Mouse (Mus musculus) urinary bladder, adult 2 months (tissue): ENCODE data around the gene Usp48. TPM values are rescaled to one million over a fixed set of nuclear protein-coding genes. Genes with fewer than 3 reads are reported as not detected.
"Not testable (repeated sequence)": the region's sequence is repeated elsewhere in the genome, so short reads cannot be mapped to it uniquely, and the experiment has no call there.

Experiments used
- DNase-seq: peaks from one replicate; pipeline ENCODE4 v3.0.0; 2022; ENCODE audit warnings: low spot score
- polyA plus RNA-seq: library from polyadenylated mRNA; depleted of rRNA; stranded (reverse); fragments of >200 nt; gene quantifications from 2 replicates; pipeline ENCODE4 v1.2.3, GENCODE M21; 2012; rRNA removed

The Usp48 gene
- polyA plus RNA-seq = 75.9 and 80.7 TPM in 2 replicates

DNA sequence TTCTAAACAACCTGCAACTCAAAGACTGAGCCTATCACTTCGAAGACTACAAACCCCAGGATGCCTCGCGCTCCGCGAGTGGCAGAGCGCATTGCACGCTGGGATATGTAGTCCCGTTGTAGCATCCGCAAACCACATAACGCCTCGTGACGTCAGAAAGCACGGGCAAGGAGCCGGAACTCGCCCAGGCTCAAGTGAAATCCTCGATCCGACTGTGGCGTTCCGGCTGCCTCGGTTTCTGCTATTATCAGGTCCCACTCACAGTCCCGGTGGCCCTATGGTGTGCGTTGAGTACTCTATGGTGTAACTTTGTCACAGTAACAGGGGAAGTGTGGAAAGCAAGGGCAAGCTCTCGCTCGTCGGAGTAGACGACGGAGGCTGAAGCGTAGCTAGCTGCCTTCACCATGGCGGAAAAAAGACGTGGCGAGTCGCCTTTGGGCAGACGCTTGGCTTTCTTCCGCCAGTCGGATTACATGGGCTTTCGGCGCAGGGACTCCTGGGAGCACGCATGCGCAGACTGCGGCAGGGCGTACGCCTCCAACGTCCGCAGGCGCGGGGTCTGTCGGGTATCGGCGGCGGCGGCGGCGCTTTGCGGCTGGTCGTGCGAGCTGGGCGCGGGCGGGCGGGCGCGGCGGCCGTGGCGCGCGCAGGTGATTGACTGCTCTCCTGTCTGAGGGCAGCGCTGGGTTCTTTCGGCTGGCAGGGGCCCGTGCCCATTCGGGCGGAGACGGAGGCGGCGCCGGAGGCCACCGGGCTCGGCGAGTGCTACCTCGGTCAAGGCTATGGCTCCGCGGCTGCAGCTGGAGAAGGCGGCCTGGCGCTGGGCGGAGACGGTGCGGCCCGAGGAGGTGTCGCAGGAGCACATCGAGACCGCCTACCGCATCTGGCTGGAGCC, at the start of gene Usp48:
TSS of gene Usp48 (plus strand) at position 155 of the 895 bp plus-strand sequence.
- DNase-seq = peak; percentile 99

DNA sequence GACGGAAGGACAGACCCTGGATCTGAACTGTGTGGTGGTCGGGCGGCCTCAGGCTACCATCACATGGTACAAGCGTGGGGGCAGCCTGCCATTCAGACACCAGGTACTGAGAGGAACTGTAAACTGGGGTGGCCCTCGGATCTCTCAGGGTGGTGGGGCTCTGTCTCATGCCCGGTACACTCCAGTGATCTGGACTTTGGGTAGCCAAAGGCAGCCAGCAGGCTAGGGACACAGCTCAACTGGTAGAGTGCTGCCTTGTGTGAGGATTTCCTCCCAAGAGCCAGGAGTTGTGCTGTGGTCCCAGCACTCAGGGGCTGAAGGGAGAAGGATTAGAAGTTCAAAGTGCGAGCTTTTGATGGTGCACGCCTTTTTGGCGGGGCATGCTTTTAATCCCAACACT, 48.0 kb upstream of the Usp48 start:
- DNase-seq = no peak

GRCm38 (mm10) chr4:137546003-137546525, 47.5 kb upstream of the Usp48 start:
- DNase-seq = no peak

DNA sequence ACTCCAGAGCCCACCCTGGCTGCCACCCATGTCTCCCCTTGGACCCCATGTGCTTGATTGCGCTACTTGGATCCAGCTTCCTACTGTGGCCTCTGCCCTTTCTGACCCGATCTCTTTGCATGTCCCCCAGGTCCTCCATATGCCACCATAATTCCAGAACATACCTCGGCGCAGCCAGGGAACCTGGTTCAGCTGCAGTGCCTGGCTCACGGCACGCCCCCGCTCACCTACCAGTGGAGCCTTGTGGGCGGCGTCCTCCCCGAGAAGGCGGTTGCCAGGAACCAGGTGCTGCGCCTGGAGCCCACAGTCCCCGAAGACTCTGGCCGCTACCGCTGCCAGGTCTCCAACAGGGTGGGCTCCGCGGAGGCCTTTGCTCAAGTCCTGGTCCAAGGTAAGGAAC, 40.1 kb upstream of the Usp48 start:
- DNase-seq = no peak

- no peak for DNase-seq
These were observed 36.8 kb upstream of the Usp48 start for GRCm38 (mm10) chr4:137556673-137557210.

GRCm38 (mm10) chr4:137569873-137570272, 23.7 kb upstream of the Usp48 start:
- DNase-seq = no peak

DNA sequence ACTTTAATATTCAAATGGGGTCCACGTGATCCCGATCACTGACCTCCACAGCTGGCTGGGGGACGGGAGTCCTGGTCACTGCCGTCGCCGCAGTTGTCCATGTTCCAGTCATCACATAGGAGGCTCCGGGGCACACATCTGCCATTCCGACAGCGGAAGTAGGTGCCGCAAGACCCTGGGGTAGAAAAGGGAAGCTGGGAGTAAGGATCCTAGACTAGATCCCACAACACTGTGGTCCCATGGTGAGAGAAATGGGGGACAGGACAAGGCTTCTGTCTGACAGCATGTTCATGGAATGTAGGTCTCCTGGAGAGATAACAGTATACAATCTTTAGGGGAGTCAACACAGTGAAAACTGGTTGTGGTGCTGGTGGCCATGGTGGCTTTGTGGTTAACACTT, 19.1 kb upstream of the Usp48 start, which contains the start of gene Ldlrad2:
TSS of gene Ldlrad2 (minus strand) at position 101 of the 400 bp plus-strand sequence.
- no peak for DNase-seq

GRCm38 (mm10) chr4:137577486-137577885, 16.1 kb upstream of the Usp48 start:
- DNase-seq = no peak

- no peak for DNase-seq
These were observed 15.2 kb upstream of the Usp48 start for GRCm38 (mm10) chr4:137578181-137578845.

DNA sequence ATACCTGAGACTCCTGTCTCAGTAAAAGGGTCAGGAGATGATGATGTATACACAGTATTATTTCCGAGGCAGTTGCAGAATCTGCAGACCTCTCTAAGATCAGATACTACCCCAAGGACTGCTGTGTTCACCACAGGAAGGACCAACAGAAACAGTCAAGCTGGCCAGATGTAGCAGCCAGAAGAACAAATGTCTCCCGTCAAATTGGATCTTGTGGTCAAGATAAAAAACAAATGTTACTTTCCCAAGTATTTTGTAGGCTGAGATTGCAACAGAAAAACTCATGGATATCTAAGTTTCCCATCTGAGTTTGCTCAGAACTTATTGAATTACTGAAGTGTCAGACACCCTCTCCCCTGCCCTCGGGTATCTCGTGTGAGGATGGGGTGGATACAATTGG, 13.8 kb upstream of the Usp48 start:
- no peak for DNase-seq

- no peak for DNase-seq
These were observed 13.3 kb upstream of the Usp48 start for GRCm38 (mm10) chr4:137580299-137580698.

- DNase-seq = no peak
These were observed 11.7 kb upstream of the Usp48 start for GRCm38 (mm10) chr4:137581815-137582214.

- not testable (repeated sequence) for DNase-seq
These were observed 4.5 kb upstream of the Usp48 start for GRCm38 (mm10) chr4:137589095-137589494.

GRCm38 (mm10) chr4:137589586-137589985, 4.0 kb upstream of the Usp48 start:
- DNase-seq = no peak

DNA sequence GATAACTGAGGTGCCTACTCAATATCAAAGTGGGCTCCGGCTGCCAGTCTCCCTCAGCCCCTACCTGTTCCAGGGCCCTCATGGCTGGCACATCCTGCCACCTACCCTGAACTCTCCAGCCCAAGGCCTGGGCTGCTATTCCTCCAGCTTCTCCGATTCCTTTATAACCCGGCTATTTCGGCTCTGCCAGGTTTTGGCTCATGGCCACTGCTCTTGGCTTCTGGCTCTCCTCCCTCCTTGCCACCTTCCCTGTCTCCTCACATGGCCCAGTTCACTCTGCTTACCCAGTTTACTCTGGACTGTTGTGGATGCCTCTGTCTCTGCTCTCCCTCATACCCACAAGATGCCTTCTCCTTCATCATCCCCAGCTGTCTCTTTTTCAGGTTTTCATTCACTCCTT, 2.6 kb upstream of the Usp48 start:
- DNase-seq = no peak

GRCm38 (mm10) chr4:137594496-137595270, 1.1 kb downstream of the Usp48 start:
- DNase-seq = no peak

- DNase-seq = no peak
These were observed 3.6 kb downstream of the Usp48 start for GRCm38 (mm10) chr4:137597098-137597630.

GRCm38 (mm10) chr4:137598577-137598976, 5.0 kb downstream of the Usp48 start:
- no peak for DNase-seq

- no peak for DNase-seq
These were observed 10.1 kb downstream of the Usp48 start for GRCm38 (mm10) chr4:137603449-137604171.

- no peak for DNase-seq
These were observed 13.5 kb downstream of the Usp48 start for GRCm38 (mm10) chr4:137607023-137607422.

- no peak for DNase-seq
These were observed 15.7 kb downstream of the Usp48 start for GRCm38 (mm10) chr4:137609281-137609680.
